Comparison of ENCODE assay signal across 16 mouse cellular contexts in the genomic region with DNA sequence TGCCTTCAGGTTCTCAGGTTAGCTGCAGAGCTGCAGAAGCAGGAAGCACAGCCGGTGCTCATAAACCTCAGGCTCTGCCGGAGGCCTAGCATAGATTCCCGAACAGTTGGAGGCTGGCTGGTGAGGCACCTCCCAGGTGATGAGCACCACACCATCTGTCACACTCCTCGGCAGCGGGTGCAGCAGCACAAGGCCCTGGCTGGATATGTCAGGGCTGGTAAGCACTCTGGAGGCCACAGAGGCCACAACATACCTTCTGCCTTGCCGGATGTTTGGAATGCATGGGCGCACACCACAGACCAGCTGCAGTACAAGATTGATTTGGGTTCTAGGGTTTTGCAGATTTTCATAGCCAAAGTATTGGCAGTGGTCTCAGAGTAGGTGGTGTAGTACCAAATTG.
DNase-seq lines count a peak whose midpoint lies in the region; ATAC-seq lines count a peak whose summit lies in the region.
"Had no signal": no experiment of that assay in that cellular context is flagged by ENCODE, and none has a peak within 500 bp of the region (broad histone marks: within the 10 kb centered on the region; RNA-seq: fewer than 3 reads in every experiment).

No protein-coding gene starts in this region.

- no peak for DNase-seq in cerebellum, postnatal 4 days (ENCODE audit: low spot score in 2 of 2)
- peak; percentile 10 to 26 for DNase-seq in spleen, adult 18-20 months
- DNase-seq in spleen, postnatal 14 days (ENCODE audit: low spot score in 2 of 2), result no peak
- DNase-seq in cerebellum, postnatal 36 days, result peak; percentile 40 to 41
- DNase-seq in thymus, postnatal 4 days, result peak; percentile 54
- DNase-seq in gastrocnemius, adult 18-20 months (ENCODE audit: low spot score), result no peak
- no peak for DNase-seq in left cerebral cortex, postnatal 14 days (ENCODE audit: low spot score in 2 of 2)
- DNase-seq: forebrain, postnatal 0 days; gastrocnemius, postnatal 25 days; kidney, postnatal 14 days; layer of hippocampus, adult 9-11 months; left cerebral cortex, postnatal 4 days; lung, postnatal 4 days; midbrain, embryonic 14.5 days; retina, postnatal 1 day had no signal

- ATAC-seq in cerebellum, adult (ENCODE audit: insufficient number of reproducible peaks, low FRiP score, low TSS enrichment), result peak; percentile 53; the same call in 1 of the 2 replicates
- ATAC-seq: forebrain, postnatal 0 days had no signal

- intact Hi-C loops in left cerebral cortex, postnatal 14 days (cut with DNase I), result no loop called here

Comparison
In these comparisons a context has a peak if more than half of its experiments do, and no peak if none do; other contexts are left out.
1. DNase-seq: peak in spleen, adult 18-20 months (2 of 2), cerebellum, postnatal 36 days (2 of 2) and thymus, postnatal 4 days (single experiment); none in cerebellum, postnatal 4 days (0 of 2), spleen, postnatal 14 days (0 of 2), gastrocnemius, adult 18-20 months (single experiment) and left cerebral cortex, postnatal 14 days (0 of 2).